ENCODE assay signal across 22 mouse cellular contexts in genomic region chr6:22541603-22542002, GRCm38 (mm10).
DNase-seq lines count a peak whose midpoint lies in the region; ATAC-seq and TF ChIP-seq lines count a peak whose summit lies in the region.
"Had no signal": no experiment of that assay in that cellular context is flagged by ENCODE, and none has a peak within 500 bp of the region (broad histone marks: within the 10 kb centered on the region; RNA-seq: fewer than 3 reads in every experiment).

No protein-coding gene starts in this region.

- no peak for DNase-seq in forebrain, postnatal 0 days
- peak; percentile 20 for DNase-seq in stomach, postnatal 0 days (ENCODE audit: low spot score)
- DNase-seq in urinary bladder, postnatal 10 days (ENCODE audit: low spot score), result no peak
- DNase-seq: adrenal gland, postnatal 14 days; cerebellum, adult 11-12 months; cerebellum, adult 9-10 months; cerebellum, postnatal 25 days; gastrocnemius, adult 2 months; gastrocnemius, postnatal 36 days; heart, adult 11 months; heart, postnatal 10 days had no signal

- WGBS in forebrain, embryonic 13.5 days, result 100% methylated on average over 2 of the region's 2 CpGs
- WGBS in forebrain, postnatal 0 days, result 77% methylated on average over 2 of the region's 2 CpGs
- 67% methylated on average over 1 of the region's 2 CpGs for WGBS in midbrain, embryonic 12.5 days
- WGBS in midbrain, embryonic 13.5 days, result 91% methylated on average over 2 of the region's 2 CpGs
- 60% methylated on average over 2 of the region's 2 CpGs for WGBS in stomach, embryonic 14.5 days
- WGBS in stomach, postnatal 0 days, result 52% methylated on average over 2 of the region's 2 CpGs

- no peak for TF ChIP-seq EP300 in stomach, postnatal 0 days (optimal IDR thresholded peaks at IDR 0.05)

- no peak for TF ChIP-seq CTCF in forebrain, postnatal 0 days (IDR thresholded peaks at IDR 0.05; ENCODE audit: low read depth)
- no peak for TF ChIP-seq CTCF in stomach, postnatal 0 days (IDR thresholded peaks at IDR 0.05; ENCODE audit: low read depth)

- no peaks in the 10 kb centered on the region for H3K4me1 ChIP-seq in forebrain, embryonic 13.5 days
- H3K4me1 ChIP-seq in forebrain, postnatal 0 days (ENCODE audit: insufficient read depth), result no peaks in the 10 kb centered on the region
- no peaks in the 10 kb centered on the region for H3K4me1 ChIP-seq in midbrain, embryonic 12.5 days
- no peaks in the 10 kb centered on the region for H3K4me1 ChIP-seq in midbrain, embryonic 13.5 days (replicated peaks)
- no peaks in the 10 kb centered on the region for H3K4me1 ChIP-seq in stomach, embryonic 14.5 days (ENCODE audit: control insufficient read depth, insufficient read depth, low read length)
- H3K4me1 ChIP-seq in stomach, postnatal 0 days (replicated peaks; ENCODE audit: control insufficient read depth, insufficient read depth), result no peaks in the 10 kb centered on the region
- H3K4me1 ChIP-seq: embryonic facial prominence, embryonic 15.5 days; hindbrain, embryonic 15.5 days had no signal

- H3K27ac ChIP-seq in forebrain, embryonic 13.5 days, result no peak overlapping the region
- no peak overlapping the region for H3K27ac ChIP-seq in forebrain, postnatal 0 days (ENCODE audit: low read depth, low read length)
- no peak overlapping the region for H3K27ac ChIP-seq in midbrain, embryonic 12.5 days (replicated peaks)
- no peak overlapping the region for H3K27ac ChIP-seq in midbrain, embryonic 13.5 days
- no peak overlapping the region for H3K27ac ChIP-seq in stomach, embryonic 14.5 days (ENCODE audit: low read length)
- no peak overlapping the region for H3K27ac ChIP-seq in stomach, postnatal 0 days (replicated peaks)
- H3K27ac ChIP-seq: embryonic facial prominence, embryonic 15.5 days; forebrain, embryonic 10.5 days; gastrocnemius, adult 2 months; hindbrain, embryonic 15.5 days had no signal

- no peaks in the 10 kb centered on the region for H3K36me3 ChIP-seq in forebrain, embryonic 13.5 days (ENCODE audit: poor library complexity, severe bottlenecking)
- H3K36me3 ChIP-seq in forebrain, postnatal 0 days (ENCODE audit: insufficient read depth), result no peaks in the 10 kb centered on the region
- H3K36me3 ChIP-seq in midbrain, embryonic 12.5 days, result no peaks in the 10 kb centered on the region
- no peaks in the 10 kb centered on the region for H3K36me3 ChIP-seq in midbrain, embryonic 13.5 days
- H3K36me3 ChIP-seq in stomach, embryonic 14.5 days (ENCODE audit: control insufficient read depth, insufficient read depth, low read length), result no peaks in the 10 kb centered on the region
- H3K36me3 ChIP-seq in stomach, postnatal 0 days (ENCODE audit: control insufficient read depth, insufficient read depth, low read length), result no peaks in the 10 kb centered on the region
- H3K36me3 ChIP-seq: embryonic facial prominence, embryonic 15.5 days; forebrain, embryonic 10.5 days; hindbrain, embryonic 15.5 days had no signal

- ATAC-seq in forebrain, embryonic 13.5 days, result 0 out of 2 replicates have a peak, but pooled peaks have one; percentile 33
- no peak for ATAC-seq in forebrain, postnatal 0 days
- peak; percentile 41; the same call in 1 of the 2 replicates for ATAC-seq in midbrain, embryonic 12.5 days (ENCODE audit: low FRiP score, low read depth)
- no peak for ATAC-seq in midbrain, embryonic 13.5 days
- ATAC-seq in stomach, embryonic 14.5 days (ENCODE audit: insufficient number of reproducible peaks, insufficient read depth, low FRiP score, low read depth), result peak; percentile 63; the same call in 1 of the 2 replicates
- no peak for ATAC-seq in stomach, postnatal 0 days (ENCODE audit: low FRiP score, low TSS enrichment)
- ATAC-seq: activated CD4-positive, CD25-positive, alpha-beta regulatory T cell, adult 4 months; Patski had no signal

- no peak overlapping the region for H3K4me3 ChIP-seq in forebrain, embryonic 13.5 days
- H3K4me3 ChIP-seq in forebrain, postnatal 0 days (ENCODE audit: low read depth, low read length), result no peak overlapping the region
- H3K4me3 ChIP-seq in midbrain, embryonic 12.5 days, result no peak overlapping the region
- H3K4me3 ChIP-seq in midbrain, embryonic 13.5 days (replicated peaks), result no peak overlapping the region
- no peak overlapping the region for H3K4me3 ChIP-seq in stomach, embryonic 14.5 days (ENCODE audit: low read depth, low read length)
- no peak overlapping the region for H3K4me3 ChIP-seq in stomach, postnatal 0 days (ENCODE audit: low read depth, low read length)
- H3K4me3 ChIP-seq: embryonic facial prominence, embryonic 15.5 days; erythroblast, embryonic 14.5 days; forebrain, embryonic 10.5 days; gastrocnemius, adult 2 months; hindbrain, embryonic 15.5 days had no signal

- no peak overlapping the region for H3K9ac ChIP-seq in forebrain, embryonic 13.5 days
- H3K9ac ChIP-seq in forebrain, postnatal 0 days, result no peak overlapping the region
- H3K9ac ChIP-seq in midbrain, embryonic 12.5 days (replicated peaks), result no peak overlapping the region
- H3K9ac ChIP-seq in midbrain, embryonic 13.5 days (replicated peaks), result no peak overlapping the region
- no peak overlapping the region for H3K9ac ChIP-seq in stomach, embryonic 14.5 days (replicated peaks; ENCODE audit: low read depth, low read length)
- H3K9ac ChIP-seq in stomach, postnatal 0 days (ENCODE audit: low read length), result no peak overlapping the region
- H3K9ac ChIP-seq: embryonic facial prominence, embryonic 15.5 days; hindbrain, embryonic 15.5 days had no signal

- H3K9me3 ChIP-seq in forebrain, embryonic 13.5 days (replicated peaks), result no peaks in the 10 kb centered on the region
- no peaks in the 10 kb centered on the region for H3K9me3 ChIP-seq in forebrain, postnatal 0 days (ENCODE audit: low read length)
- no peaks in the 10 kb centered on the region for H3K9me3 ChIP-seq in midbrain, embryonic 12.5 days
- no peaks in the 10 kb centered on the region for H3K9me3 ChIP-seq in midbrain, embryonic 13.5 days
- no peaks in the 10 kb centered on the region for H3K9me3 ChIP-seq in stomach, embryonic 14.5 days (ENCODE audit: control insufficient read depth, low read depth, low read length)
- no peaks in the 10 kb centered on the region for H3K9me3 ChIP-seq in stomach, postnatal 0 days (ENCODE audit: control insufficient read depth, low read length)
- H3K9me3 ChIP-seq: embryonic facial prominence, embryonic 15.5 days; forebrain, embryonic 10.5 days; hindbrain, embryonic 15.5 days had no signal

- no peaks in the 10 kb centered on the region for H3K27me3 ChIP-seq in forebrain, embryonic 13.5 days
- no peaks in the 10 kb centered on the region for H3K27me3 ChIP-seq in forebrain, postnatal 0 days (ENCODE audit: insufficient read depth, low read length)
- H3K27me3 ChIP-seq in midbrain, embryonic 12.5 days, result no peaks in the 10 kb centered on the region
- H3K27me3 ChIP-seq in midbrain, embryonic 13.5 days, result no peaks in the 10 kb centered on the region
- no peaks in the 10 kb centered on the region for H3K27me3 ChIP-seq in stomach, embryonic 14.5 days (ENCODE audit: control insufficient read depth, insufficient read depth, low read length)
- H3K27me3 ChIP-seq in stomach, postnatal 0 days (ENCODE audit: control insufficient read depth, insufficient read depth, low read length), result no peaks in the 10 kb centered on the region
- H3K27me3 ChIP-seq: CH12.LX; embryonic facial prominence, embryonic 15.5 days; hindbrain, embryonic 15.5 days; Patski had no signal

- H3K4me2 ChIP-seq in forebrain, embryonic 13.5 days, result no peak overlapping the region
- no peak overlapping the region for H3K4me2 ChIP-seq in forebrain, postnatal 0 days (ENCODE audit: low read depth)
- H3K4me2 ChIP-seq in midbrain, embryonic 12.5 days (replicated peaks), result no peak overlapping the region
- no peak overlapping the region for H3K4me2 ChIP-seq in midbrain, embryonic 13.5 days (replicated peaks)
- no peak overlapping the region for H3K4me2 ChIP-seq in stomach, embryonic 14.5 days (replicated peaks; ENCODE audit: low read depth, low read length)
- H3K4me2 ChIP-seq in stomach, postnatal 0 days (replicated peaks; ENCODE audit: low read depth), result no peak overlapping the region
- H3K4me2 ChIP-seq: embryonic facial prominence, embryonic 15.5 days; hindbrain, embryonic 15.5 days had no signal

Comparison
In these comparisons a context has a peak if more than half of its experiments do, and no peak if none do; other contexts are left out.
1. ATAC-seq: peak in forebrain, embryonic 13.5 days (single experiment), midbrain, embryonic 12.5 days (single experiment) and stomach, embryonic 14.5 days (single experiment); none in forebrain, postnatal 0 days (single experiment), midbrain, embryonic 13.5 days (single experiment) and stomach, postnatal 0 days (single experiment).